Mouse (Mus musculus) olfactory bulb, adult 2 months (tissue): ENCODE measurements around the gene Fbxl20.

Experiments used
- CTCF ChIP-seq: fragments of 200-500 bp; IDR thresholded peaks from 2 replicates; pipeline ENCODE4 v1.5.1; 2012; ENCODE audit warnings: low read depth, mild to moderate bottlenecking, low read length, moderate library complexity; ENCODE audit not compliant: insufficient read depth
- POLR2A ChIP-seq: fragments of 200-500 bp; IDR thresholded peaks from 2 replicates; pipeline ENCODE4 v1.6.1; 2012; ENCODE audit warnings: mild to moderate bottlenecking, low read depth, low read length, moderate library complexity; ENCODE audit not compliant: insufficient read depth

- no peak for TF ChIP-seq POLR2A
- TF ChIP-seq CTCF = no peak
Measured at GRCm38 (mm10) chr11:98190820-98191219, 40.6 kb upstream of the Fbxl20 start.
